Mouse (Mus musculus) limb, embryonic 14.5 days (tissue): Measurements from ENCODE around the gene Shisa5. TPM values are rescaled to one million over a fixed set of nuclear protein-coding genes. Genes with fewer than 3 reads are reported as not detected.

Source experiments
- ATAC-seq: fragments of 200-750 bp; cut with Nextera tagmentation; 2 replicates; pipeline ENCODE4 v1.8.0; 2017; ENCODE audit warnings: low read depth, moderate number of reproducible peaks, moderate TSS enrichment; ENCODE audit not compliant: low FRiP score
- DNase-seq: peaks from one replicate; pipeline ENCODE4 v3.0.0-alpha.2; 2015; ENCODE audit warnings: low spot score
- H3K27ac ChIP-seq: fragments of 300-500 bp; sonication (generic); replicated peaks from 2 replicates; pipeline ENCODE4 v1.5.1; 2014; ENCODE audit warnings: low read depth, mild to moderate bottlenecking, low read length, moderate library complexity, mixed read lengths
- H3K27me3 ChIP-seq: fragments of 300-500 bp; sonication (generic); 2 replicates; pipeline ENCODE4 v1.6.1; 2014; ENCODE audit warnings: low read length, mixed read lengths; ENCODE audit not compliant: control insufficient read depth, insufficient read depth
- H3K36me3 ChIP-seq: fragments of 300-500 bp; sonication (generic); 2 replicates; pipeline ENCODE4 v1.6.1; 2014; ENCODE audit warnings: mild to moderate bottlenecking, low read length, moderate library complexity, mixed read lengths; ENCODE audit not compliant: control insufficient read depth, insufficient read depth
- H3K4me1 ChIP-seq: fragments of 300-500 bp; sonication (generic); 2 replicates; pipeline ENCODE4 v1.6.1; 2014; ENCODE audit warnings: antibody characterized with exemption, low read length, mixed read lengths; ENCODE audit not compliant: control insufficient read depth, insufficient read depth
- H3K4me2 ChIP-seq: fragments of 300-500 bp; sonication (generic); replicated peaks from 2 replicates; pipeline ENCODE4 v1.6.1; 2014; ENCODE audit warnings: low read depth, mild to moderate bottlenecking, low read length, moderate library complexity; ENCODE audit not compliant: severe bottlenecking
- H3K4me3 ChIP-seq: fragments of 300-500 bp; sonication (generic); replicated peaks from 2 replicates; pipeline ENCODE4 v1.5.1; 2014; ENCODE audit warnings: low read length
- H3K9ac ChIP-seq: fragments of 300-500 bp; sonication (generic); 2 replicates; pipeline ENCODE4 v1.6.1; 2014; ENCODE audit warnings: mild to moderate bottlenecking, low read depth, low read length, moderate library complexity; ENCODE audit not compliant: severe bottlenecking
- H3K9me3 ChIP-seq: fragments of 300-500 bp; sonication (generic); 2 replicates; pipeline ENCODE4 v1.6.1; 2016; ENCODE audit warnings: low read length; ENCODE audit not compliant: control insufficient read depth
- POLR2A ChIP-seq: fragments of 200-500 bp; IDR thresholded peaks from 2 replicates; pipeline ENCODE4 v1.8.0; 2012; ENCODE audit warnings: inconsistent platforms, mild to moderate bottlenecking, moderate library complexity, borderline replicate concordance; ENCODE audit not compliant: insufficient read depth, insufficient read length; ENCODE audit errors: extremely low read depth
- WGBS: fragments of 180-500 bp; shearing (Covaris S2); extraction: QIAGEN DNeasy Blood & Tissue Kit; methylation state at CpG from one replicate; pipeline ENCODE4 v1.1.7; 2014; 5-methylcytosine and 5-hydroxymethylcytosine counted together
- polyA plus RNA-seq, 2 experiments: library from polyadenylated mRNA; depleted of rRNA in 1 of 2; stranded (reverse) in 1 of 2; unstranded in 1 of 2; fragments of >200 nt; fragmentation: Nextera tagmentation in 1 of 2; extraction: Ambion mirVana in 1 of 2; gene quantifications; 2 replicates each; pipeline versions ENCODE4 v1.2.1 to v1.2.3; 2012 to 2014

The Shisa5 gene
- polyA plus RNA-seq, 2 experiments = 82.4 to 150 TPM

GRCm38 (mm10) chr9:109027521-109027920 lies 10.8 kb upstream of the Shisa5 start:
- no peak for TF ChIP-seq POLR2A
- Histone ChIP-seq H3K9ac (no peak overlapping the region), H3K9me3 (no peaks in the 10 kb centered on the region), H3K27ac (no peak overlapping the region), H3K27me3 (no peaks in the 10 kb centered on the region), H3K4me3 (no peak overlapping the region), H3K4me2 (no peak overlapping the region), H3K36me3 (peaks cover 4% of the 10 kb centered on the region; the same call in 1 of the 2 replicates), H3K4me1 (no peaks in the 10 kb centered on the region)
- no peak for DNase-seq
- 80% methylated on average over 8 of the region's 8 CpGs for whole genome bisulfite sequencing
- ATAC-seq = no peak

- Histone ChIP-seq H3K4me2 (no peak overlapping the region), H3K9me3 (no peaks in the 10 kb centered on the region), H3K36me3 (no peaks in the 10 kb centered on the region), H3K4me3 (no peak overlapping the region), H3K27me3 (no peaks in the 10 kb centered on the region), H3K4me1 (no peaks in the 10 kb centered on the region), H3K9ac (no peak overlapping the region), H3K27ac (no peak overlapping the region)
- TF ChIP-seq POLR2A = no peak
- DNase-seq = no peak
- WGBS = 92% methylated on average over 3 of the region's 3 CpGs
- no peak for ATAC-seq
Observed at GRCm38 (mm10) chr9:109028421-109028820, 9.9 kb upstream of the Shisa5 start.

GRCm38 (mm10) chr9:109028919-109029318 lies 9.4 kb upstream of the Shisa5 start:
- ATAC-seq (no peak), DNase-seq (no peak)
- H3K4me2 ChIP-seq = no peak overlapping the region
- H3K9me3 ChIP-seq = no peaks in the 10 kb centered on the region
- H3K36me3 ChIP-seq = no peaks in the 10 kb centered on the region
- H3K27me3 ChIP-seq = no peaks in the 10 kb centered on the region
- H3K27ac ChIP-seq = no peak overlapping the region
- H3K9ac ChIP-seq = no peak overlapping the region
- H3K4me3 ChIP-seq = no peak overlapping the region
- 68% methylated on average over 5 of the region's 5 CpGs for WGBS
- TF ChIP-seq POLR2A = no peak
- H3K4me1 ChIP-seq = no peaks in the 10 kb centered on the region

GRCm38 (mm10) chr9:109030312-109030711 lies 8.1 kb upstream of the Shisa5 start:
- no peaks in the 10 kb centered on the region for H3K9me3 ChIP-seq
- H3K27ac ChIP-seq = no peak overlapping the region
- 72% methylated on average over 3 of the region's 3 CpGs for WGBS
- H3K4me1 ChIP-seq = no peaks in the 10 kb centered on the region
- no peak for TF ChIP-seq POLR2A
- ATAC-seq = no peak
- no peaks in the 10 kb centered on the region for H3K27me3 ChIP-seq
- no peak overlapping the region for H3K9ac ChIP-seq
- no peak for DNase-seq
- no peak overlapping the region for H3K4me2 ChIP-seq
- H3K36me3 ChIP-seq = no peaks in the 10 kb centered on the region
- no peak overlapping the region for H3K4me3 ChIP-seq

GRCm38 (mm10) chr9:109031001-109031400 lies 7.4 kb upstream of the Shisa5 start:
- Histone ChIP-seq H3K4me1 (no peaks in the 10 kb centered on the region), H3K27me3 (no peaks in the 10 kb centered on the region), H3K4me2 (no peak overlapping the region), H3K36me3 (no peaks in the 10 kb centered on the region), H3K9me3 (no peaks in the 10 kb centered on the region), H3K9ac (no peak overlapping the region), H3K4me3 (no peak overlapping the region), H3K27ac (no peak overlapping the region)
- DNase-seq = no peak
- 90% methylated on average over 7 of the region's 7 CpGs for WGBS
- ATAC-seq = no peak
- TF ChIP-seq POLR2A = no peak

GRCm38 (mm10) chr9:109031686-109032085 lies 6.7 kb upstream of the Shisa5 start:
- ATAC-seq (no peak), DNase-seq (no peak)
- TF ChIP-seq POLR2A = no peak
- H3K9ac ChIP-seq = no peak overlapping the region
- no peaks in the 10 kb centered on the region for H3K9me3 ChIP-seq
- H3K4me2 ChIP-seq = no peak overlapping the region
- 77% methylated on average over 8 of the region's 8 CpGs for WGBS
- H3K36me3 ChIP-seq = no peaks in the 10 kb centered on the region
- H3K27ac ChIP-seq = no peak overlapping the region
- no peak overlapping the region for H3K4me3 ChIP-seq
- no peaks in the 10 kb centered on the region for H3K4me1 ChIP-seq
- H3K27me3 ChIP-seq = no peaks in the 10 kb centered on the region
